Mouse (Mus musculus) left cerebral cortex, postnatal 25 days (tissue): ENCODE results near the gene Clpsl2. TPM values are rescaled to one million over a fixed set of nuclear protein-coding genes. Genes with fewer than 3 reads are reported as not detected.

ENCODE experiments used
- DNase-seq, 2 experiments: peaks; one replicate each; pipeline ENCODE4 v3.0.0; 2022; ENCODE audit warnings: low spot score in 2 of 2, mixed read lengths in 1 of 2
- intact Hi-C: fragments of 180-260 bp; cut with DNase I; formaldehyde crosslinking; loops from one replicate; pipeline ENCODE4 v1.15.1; 2025
- total RNA-seq, 2 experiments: library from RNA; stranded (reverse); gene quantifications; 2 replicates each; pipeline ENCODE4 v1.2.3; 2021

Gene Clpsl2
- total RNA-seq = not detected

DNA sequence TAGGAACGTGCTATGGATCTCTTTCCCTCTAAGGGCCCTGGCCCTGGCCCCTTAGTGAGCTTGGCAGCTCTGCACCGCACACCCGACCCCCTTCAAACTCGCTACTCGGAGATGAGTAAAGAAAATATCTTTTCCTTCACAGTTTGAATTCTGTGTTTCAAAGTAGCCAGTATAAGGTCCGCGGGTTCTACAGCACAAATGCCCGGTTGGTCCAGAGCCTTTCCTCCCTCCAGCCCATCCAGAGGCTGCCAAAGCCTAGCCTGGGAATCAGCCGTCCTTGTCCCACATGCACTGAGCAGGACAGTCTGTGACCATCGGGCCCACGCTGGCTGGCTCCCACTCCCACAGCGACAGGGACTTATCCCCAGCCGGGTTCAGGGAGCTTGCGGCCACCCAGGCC lies at the start of gene Clpsl2:
TSS of gene Clpsl2 (plus strand) at position 301 of the 400 bp plus-strand sequence.
- intact Hi-C loops = no loop called here
- DNase-seq = no peak

DNA sequence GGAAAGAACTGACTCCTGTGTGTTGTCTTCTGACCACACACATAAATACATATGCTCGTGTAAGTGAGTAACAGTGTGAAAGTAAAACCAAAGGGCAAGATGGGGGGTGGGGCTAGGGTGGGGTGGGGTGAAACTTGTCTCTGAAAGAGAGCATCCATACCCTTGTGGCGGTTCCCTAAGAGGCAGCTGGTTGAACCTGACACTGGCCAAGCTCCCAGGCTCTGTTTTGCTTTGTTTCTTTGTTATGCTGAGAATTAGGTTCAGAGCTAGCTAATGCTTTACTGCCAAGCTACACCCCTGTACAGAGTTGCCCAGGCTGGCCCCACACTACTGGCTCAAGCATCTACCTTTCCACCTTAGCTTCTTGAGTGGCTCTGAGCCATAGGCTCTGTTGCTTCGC lies 48.7 kb upstream of the Clpsl2 start:
- intact Hi-C loops = no loop called here
- no peak for DNase-seq

DNA sequence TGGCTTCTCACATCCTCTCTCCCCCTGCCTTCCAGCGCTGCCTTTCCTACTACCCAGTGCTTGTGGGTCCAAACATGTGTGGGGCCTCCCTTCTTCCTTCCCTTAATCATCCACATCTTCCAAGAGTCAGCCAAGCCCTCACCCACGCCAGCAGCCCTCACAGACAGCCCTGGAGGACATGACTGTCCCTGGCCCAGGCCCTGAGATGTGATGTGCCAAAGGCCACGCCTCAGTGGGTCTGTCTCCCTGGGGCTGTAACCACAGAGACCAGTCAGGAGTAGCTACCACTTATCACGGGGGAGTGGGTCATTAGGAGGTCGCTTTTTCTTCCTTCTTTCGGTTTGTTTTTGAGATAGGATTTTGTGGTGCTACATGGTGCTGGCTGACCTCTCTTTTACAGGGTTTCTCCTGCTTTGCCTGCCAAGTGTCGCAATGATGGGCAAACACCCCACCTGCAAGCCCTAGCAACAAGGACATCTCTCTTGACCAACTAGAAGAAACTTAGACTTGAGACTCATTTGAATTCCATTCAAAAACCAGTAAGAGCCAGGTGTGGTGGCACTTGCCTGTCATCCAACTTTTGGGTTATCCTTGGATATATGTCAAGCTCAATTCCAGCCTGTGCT lies 46.9 kb upstream of the Clpsl2 start:
- intact Hi-C loops = no loop called here
- no peak for DNase-seq

DNA sequence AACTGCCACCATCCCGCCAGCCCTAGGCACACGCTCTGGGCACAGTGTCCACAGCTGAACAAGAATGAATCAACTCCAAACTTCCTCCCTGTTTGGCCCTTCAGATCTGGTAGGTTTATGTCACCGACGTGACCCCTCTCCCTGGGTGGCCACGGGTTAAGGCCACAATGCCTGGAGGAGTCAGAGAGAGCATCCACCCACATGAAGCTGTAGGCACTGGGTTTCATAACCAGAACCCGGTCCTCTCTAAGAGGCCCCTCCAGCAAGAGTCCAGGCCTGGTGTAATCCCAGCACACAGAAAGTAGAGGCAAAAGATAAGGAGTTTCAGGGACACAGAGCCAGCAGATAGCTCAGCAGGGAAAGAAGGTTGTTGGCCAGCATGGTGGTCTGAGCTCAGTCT lies 45.0 kb upstream of the Clpsl2 start:
- intact Hi-C loops = no loop called here
- no peak for DNase-seq

DNA sequence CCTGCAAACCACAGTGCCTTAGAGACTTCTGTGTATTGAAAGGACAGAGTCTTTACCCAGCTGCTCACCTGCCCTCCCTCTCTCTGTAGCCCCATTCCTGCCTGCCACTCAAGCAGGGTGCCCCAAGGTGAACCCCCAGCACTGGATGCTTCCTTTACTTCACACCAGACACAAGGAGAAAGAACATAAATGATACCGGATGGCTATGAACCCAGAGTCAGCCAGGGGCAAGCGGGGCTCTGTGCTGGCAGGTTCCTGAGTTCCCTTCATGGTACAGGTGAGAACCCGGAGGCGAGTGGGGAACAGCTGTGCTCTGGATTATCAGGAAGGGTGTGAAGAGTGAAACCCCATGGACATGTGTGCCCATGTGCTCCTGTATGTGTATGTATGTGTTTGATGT lies 43.6 kb upstream of the Clpsl2 start:
- intact Hi-C loops = no loop called here
- no peak for DNase-seq

DNA sequence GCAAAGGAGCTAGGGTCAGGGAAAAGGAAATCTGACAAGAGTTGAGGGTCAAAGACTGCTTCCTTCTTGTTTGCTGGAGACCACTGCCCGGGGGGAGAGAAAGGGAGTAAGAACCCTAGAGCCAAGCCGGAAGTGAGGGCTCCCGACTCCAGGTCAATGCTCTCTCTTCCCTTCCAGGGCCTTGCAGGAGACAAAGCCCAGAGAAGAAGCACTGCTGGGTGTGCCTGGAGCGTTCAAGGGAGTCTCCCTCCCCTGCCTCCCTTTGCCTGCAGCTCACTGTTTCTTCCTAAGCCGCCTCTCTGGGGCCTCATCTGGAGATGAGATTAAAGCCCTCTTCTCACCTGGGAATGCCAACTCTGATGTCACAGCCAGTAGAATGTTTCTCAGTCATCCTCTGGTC lies 42.3 kb upstream of the Clpsl2 start:
- intact Hi-C loops = no loop called here

DNA sequence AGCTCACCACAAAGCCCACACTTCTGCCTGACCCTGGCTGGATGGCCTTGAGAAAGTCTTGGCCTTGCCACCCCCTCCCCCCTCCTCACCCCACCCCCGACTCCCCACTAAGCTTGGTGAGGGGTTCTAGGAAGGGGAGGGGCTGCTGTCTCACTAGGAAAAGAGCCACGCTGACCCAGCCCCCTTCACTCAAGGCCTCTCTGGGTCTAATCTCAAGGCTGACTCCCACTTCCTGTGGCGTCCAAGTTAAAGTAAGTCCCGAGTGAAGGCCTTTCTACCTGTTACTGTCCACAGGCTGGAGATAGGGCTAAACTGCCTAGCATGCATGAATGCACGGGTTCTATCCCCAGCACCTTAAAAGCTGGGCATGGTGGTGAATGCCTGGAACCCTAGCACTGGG lies 41.7 kb upstream of the Clpsl2 start:
- DNase-seq = no peak
- intact Hi-C loops = no loop called here

More for the DNA sequence above, 42.3 kb upstream of the Clpsl2 start:
- no peak for DNase-seq

DNA sequence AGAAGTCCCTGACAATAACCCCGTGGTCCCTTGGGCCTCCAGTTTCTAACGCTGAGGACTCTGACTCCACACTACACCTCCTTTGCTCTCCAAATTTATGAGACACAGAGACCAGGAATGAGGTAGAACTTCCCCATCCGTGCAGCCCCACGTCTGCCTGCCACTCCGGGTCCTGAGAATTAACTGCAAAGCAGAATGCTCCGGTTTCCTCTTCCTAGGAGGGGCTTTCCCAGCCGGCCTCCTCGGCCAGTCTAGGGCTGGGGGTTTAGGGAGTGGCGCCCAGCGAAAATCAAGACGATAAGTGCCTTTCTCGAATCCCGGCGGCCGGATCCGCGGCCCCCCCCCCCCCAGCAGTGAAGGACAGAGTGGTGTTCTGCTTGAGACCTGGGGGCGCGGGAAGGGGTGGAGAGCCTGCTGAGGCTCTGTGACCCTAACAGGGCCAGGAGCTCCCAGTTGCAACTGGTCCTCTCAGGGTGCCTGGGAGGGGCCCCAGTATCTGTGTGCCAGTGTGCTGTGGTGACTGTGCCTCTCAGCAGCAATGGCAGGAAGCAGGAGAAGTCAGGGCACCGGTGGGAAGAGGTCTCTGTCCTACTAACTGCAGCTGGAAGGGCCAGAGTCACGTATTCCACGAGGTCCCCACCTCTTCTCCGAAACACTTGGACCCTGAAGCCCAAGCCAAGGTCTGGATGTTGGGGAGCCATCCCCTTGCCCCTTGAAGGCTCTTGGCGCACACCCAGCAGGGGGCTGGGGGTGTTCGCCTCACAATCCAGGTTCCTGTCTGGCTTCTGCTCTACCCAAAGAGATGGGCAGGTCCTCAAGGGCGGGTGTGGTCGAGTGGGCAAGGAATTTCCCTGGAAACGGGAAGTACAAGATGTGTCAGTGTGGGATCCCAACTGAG lies 38.5 kb upstream of the Clpsl2 start:
- no peak for DNase-seq
- intact Hi-C loops = no loop called here

DNA sequence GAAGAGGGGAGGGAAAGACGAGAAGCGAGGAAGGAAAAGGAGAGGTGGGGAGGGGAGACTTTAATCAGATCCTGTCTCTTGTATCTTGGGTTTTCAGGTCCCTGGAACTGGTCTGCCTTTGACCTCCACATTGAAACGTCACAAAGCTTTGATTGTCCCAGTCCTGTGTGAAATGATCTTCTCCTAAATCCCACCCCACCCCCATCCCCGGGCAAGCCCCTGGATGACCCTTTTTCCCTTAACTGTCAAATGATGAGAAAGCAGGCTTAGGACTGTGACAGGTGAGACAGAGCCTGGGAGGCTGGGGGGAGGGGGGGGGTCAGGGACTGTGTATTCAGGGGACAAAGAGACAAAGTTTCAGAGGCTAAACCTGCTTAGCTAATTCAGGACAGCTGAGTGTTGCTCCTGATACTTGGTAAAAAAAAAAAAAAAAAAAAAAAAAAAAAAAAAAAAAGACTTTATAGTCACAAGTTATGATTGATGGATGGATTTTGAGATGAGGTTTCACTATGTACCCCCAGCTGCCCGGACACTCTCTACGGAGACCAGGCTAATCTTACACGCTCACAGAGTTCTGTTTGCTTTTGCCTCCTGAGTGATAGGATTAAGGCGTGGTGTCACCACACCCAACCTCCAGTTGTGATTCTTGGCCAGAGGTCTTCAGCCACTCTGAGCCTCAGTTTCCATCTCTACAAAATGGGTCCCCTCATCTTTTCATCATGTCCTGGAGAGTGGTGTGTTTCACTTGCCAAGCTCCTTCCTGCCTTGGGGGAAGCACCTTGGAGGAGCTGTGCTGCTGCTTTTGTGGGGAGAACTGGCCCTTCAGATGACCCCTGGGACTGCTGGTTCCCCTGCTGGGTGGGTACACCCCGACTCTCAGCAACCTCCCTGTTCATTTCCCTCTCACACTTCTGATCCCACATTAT lies 37.3 kb upstream of the Clpsl2 start:
- DNase-seq = no peak
- intact Hi-C loops = no loop called here

DNA sequence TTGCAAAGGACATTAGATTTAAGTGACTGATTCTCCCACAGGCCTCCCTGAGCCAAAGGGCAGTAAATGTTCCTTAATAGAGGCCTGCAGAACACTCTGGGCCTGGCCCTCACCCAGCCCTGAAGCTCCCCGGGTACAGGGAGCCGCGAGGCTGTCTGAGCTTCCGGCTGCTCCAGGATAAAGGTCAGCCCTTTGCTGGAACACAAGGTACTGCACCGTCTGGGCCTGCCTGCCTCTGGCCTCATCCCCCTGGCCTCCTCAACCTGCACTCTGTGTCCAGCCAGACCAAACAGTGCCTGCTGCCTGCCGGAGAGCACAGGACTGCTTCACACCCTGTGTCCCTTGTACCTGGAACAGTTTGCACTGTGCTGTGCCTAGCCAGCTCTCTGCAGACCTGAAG lies 36.5 kb upstream of the Clpsl2 start:
- DNase-seq = no peak
- intact Hi-C loops = no loop called here

DNA sequence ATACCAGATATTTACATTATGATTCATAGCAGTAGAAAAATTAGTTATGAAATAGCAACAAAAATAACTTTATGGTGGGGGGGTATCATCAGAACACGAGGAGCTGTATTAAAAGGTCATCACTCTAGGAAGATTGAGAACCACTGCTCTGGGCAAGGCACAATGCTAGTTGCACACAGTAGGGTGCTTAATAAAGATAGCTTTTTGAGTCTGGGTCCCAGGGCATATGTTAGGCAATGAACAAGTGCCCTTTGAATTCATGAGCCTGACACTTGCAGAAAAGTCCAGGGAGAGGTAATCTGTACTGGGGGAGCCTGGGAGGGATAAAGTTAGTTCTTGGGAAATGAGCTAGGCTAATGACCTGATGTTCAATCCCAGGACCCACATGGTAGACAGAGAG lies 35.9 kb upstream of the Clpsl2 start:
- intact Hi-C loops = no loop called here
- no peak for DNase-seq

DNA sequence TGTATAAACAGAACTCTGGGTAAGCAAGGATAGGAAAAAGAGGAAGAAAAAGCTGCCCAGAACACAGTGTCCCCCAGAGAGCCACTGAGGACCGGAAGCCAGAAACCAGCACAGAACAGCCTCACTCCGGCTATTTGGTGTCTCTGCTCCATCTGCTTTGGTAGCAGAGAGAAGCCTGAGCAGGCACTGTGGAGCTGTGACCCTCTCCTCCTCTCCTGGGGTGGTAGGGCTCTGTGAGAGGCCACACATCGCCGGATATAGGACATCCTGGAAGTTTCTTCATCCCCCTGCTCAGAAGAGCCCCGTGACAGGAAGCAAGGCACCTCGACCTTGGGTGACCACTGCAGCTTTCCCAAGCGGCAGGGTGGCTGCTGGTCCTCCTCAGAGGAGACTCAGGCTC lies 35.4 kb upstream of the Clpsl2 start:
- DNase-seq = no peak
- intact Hi-C loops = no loop called here

DNA sequence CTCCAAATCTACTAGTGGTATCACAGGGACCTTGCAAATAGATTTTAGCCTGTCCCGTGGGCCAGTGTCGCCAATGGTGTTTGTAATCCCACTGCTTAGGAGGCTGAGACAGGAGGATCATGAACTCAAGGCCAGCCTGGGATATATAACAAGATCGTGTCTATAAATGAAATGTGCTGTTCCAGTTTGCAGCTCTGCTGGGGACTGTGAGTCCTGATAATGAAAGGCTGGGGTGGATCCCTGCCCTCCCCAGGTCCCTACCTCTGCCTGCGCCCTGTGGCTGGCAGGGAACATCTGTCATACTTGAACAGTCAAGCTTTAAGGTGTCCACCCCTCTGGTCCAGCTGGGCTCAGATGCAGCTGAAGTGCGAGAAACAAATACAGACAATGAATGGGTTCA lies 34.7 kb upstream of the Clpsl2 start:
- intact Hi-C loops = no loop called here

DNA sequence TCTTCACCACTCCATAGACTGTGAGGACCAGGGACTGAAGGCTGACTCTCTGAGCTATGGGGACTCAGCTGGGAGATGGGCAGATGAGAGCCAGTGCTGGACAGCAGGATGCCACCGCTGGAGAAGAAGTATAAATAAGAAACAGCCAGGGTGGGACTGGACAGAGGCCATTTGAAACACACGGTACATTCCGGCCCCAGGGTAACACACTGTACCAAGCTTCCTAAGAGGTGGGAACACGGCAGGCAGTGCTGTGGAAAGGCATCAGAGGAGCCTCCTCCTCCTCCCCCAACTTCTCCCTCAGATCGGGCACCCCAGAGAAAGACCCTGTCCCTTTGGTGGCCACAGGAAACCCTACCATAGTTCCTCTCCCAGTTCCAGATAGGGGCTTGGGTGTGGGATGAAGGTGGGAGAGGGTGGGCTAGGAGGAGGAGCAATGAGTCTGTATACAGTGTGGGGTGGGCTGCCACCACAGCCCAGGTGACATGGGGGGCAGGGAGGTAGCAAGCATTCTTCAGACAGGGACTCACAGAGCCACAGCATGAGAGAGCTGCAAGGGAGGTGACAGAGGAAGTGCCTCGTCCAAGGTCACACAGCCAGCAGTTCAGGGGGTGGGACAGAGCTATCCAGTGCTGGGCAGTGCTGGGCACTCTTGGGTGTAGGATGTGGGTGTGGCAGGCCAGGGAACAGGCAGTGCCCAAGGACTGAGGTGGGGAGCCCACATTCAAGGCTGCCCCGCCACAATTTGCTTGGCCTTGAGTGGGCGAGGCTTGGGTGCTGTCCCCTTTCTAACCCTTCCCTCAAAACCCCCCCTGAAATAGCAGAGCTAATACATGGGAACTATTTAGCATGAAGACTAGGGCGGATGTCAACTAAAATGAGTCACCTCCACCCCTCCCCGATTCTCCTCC lies 33.5 kb upstream of the Clpsl2 start:
- intact Hi-C loops = no loop called here
- no peak for DNase-seq

More for the DNA sequence above, 34.7 kb upstream of the Clpsl2 start:
- no peak for DNase-seq

DNA sequence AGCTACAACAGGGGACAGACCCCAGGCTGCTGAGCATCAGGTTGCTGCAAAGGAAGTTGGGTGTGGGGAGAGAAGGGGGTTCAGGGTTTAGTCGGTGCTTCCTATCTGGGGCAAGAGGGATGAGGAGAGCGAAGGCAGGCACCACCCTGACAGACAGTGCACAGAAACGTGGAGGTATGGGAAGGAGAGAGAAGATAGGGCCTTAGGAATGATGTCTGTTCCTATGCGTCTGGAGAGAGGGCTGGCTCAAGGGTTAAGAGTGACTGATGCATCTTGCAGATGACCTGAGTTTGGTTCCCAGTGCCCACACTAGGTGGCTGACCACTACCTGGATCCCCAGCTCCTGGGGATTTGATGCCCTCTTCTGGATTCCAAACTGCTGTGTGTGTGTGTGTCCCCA lies 32.3 kb upstream of the Clpsl2 start:
- intact Hi-C loops = no loop called here
- DNase-seq = no peak

DNA sequence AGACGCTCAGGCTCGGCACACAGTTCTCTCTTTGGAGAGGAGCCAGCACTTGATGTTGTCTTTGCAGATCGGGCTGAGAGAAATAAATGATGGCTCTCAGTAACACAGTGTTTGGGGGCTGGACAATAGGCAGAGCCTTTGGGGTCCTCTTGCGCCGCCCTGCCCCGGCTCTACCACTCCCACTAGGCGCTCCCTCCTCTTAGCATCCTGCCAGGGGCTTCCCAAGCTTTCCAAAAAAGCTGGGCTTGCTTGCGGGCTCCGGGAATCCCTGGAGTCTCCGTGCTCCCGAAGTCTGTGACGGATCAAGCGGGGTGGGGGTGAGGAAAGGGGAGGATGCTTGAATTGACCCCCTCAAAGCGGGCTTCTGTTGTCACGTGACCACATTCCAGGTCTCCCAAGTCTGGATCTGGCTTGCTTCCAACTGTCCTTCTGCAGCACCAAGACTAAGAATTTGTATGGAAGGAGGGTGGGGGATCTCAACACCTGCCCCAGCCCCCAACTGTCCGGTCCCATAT lies 31.7 kb upstream of the Clpsl2 start, which contains the start of gene Fkbp5:
TSS of gene Fkbp5 (minus strand) at position 87 of the 515 bp plus-strand sequence.
- intact Hi-C loops = no loop called here
- peak in 1 of 2 experiments; percentile 69 for DNase-seq

DNA sequence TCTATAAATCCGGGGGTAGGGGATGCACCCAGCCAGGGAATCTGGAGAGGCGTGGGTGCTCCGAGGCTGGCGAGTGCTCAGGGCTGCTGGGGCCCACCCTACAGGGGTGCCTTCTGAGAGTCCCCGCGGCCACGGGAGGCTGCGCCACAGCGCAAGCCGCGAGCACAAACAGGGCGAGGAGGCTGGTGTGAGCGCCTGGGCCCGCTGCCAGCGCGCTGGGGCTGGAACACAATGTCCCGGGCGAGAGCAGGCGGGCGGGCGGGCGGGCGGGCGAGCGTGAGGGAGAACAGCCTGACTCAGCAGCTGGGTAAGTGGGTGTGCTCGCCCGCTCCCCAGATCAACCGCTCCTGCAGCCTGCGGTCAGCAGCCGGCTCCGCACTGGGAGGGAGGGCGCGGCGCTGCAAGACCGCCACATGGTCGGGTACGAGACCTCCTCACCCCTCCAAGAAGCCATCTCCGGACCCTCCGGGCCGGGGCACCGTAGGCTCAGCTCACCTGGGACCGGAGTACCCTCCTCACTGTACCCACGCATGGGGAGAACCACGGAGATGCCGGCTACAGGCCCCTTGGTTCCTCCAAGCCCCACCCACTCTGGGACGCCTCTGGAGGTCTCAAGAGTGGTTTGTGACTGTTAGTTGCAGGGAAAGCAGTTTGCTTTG lies 31.1 kb upstream of the Clpsl2 start:
- intact Hi-C loops = no loop called here
- DNase-seq = peak; percentile 90

DNA sequence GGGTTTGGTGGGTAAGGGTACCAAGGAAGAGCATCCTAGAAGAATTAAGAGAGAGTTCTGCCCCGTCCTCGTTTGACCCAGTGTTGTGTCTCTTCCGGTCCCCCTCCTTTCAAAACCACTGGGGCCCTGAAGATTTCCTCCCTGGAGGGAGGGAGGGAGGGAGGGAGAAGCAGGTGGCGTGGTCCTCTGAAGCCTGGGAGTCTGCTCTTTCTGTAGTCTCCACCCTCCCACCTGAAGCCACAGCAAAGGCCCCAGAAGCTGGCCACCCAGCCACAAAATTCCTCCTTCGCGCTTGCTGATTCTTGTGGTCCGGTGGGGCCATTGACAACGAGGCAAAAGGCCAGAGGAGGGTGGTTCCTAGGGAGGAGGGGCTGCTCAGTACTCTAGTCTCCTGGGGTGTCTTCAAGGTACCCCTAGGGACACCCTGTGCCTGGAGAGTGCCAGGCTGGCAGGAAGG lies 30.6 kb upstream of the Clpsl2 start:
- intact Hi-C loops = no loop called here
- no peak for DNase-seq
